Mouse (Mus musculus): Measurements from ENCODE around the gene Tle2.
A peak's percentile ranks its signal among the peaks of the same experiment; 100 is the strongest.

The Tle2 gene

GRCm38 (mm10) chr10:81553807-81554755, 20.3 kb upstream of the Tle2 start:
- DNase-seq (ENCODE audit: low spot score) = no peak

GRCm38 (mm10) chr10:81556282-81556681, 18.1 kb upstream of the Tle2 start:
- DNase-seq (ENCODE audit: low spot score) = no peak

- DNase-seq (ENCODE audit: low spot score) = no peak
Observed at GRCm38 (mm10) chr10:81557491-81557890, 16.9 kb upstream of the Tle2 start.

GRCm38 (mm10) chr10:81559163-81559626, 15.2 kb upstream of the Tle2 start, which contains the start of gene Aes:
Gene Aes, plus strand, starts transcription at chr10:81559488.
- DNase-seq (ENCODE audit: low spot score) = no peak

DNA sequence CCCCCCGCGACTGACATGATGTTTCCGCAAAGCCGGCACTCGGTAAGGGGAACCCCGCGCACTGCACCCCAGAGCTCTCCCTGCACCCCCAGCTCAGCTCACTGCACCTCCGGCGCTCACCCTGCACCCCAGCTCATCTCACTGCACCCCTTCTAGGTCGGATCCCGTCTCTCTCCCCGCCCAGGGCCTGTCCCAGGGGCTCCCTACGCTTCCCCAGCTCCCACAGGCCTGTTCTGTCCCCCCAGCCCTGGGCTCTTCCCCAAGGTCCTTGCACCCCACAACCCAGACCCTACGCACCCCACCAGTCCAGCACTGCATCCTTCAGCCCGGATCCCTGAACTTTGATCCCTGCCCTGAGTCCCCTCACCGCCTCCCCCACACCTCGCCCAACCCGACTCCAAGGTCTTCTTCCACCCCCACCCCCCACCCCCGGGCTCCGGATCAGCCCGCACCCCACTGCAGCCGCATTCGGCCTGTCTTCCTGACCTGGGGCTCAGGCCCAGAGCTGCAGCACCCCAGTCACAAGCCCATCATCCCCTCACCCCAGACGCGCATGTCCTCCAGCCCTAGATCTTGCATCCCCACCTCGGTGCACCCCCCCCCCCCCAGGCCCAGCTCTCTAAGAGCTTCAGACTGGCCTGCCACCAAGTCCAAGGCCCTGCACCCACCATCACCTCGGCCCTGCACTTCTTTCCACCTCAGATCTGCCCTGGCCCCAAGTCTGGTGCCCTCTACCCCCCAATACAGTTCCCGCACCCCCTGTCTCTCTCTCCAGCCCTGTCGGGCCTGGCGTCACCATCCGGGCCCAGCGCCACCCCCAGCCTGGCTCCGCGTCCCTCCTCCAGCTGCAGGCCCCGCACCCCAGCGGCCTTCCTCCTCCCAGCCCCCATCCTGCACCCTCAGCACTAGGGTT, 14.5 kb upstream of the Tle2 start:
- no peak for DNase-seq (ENCODE audit: low spot score)

GRCm38 (mm10) chr10:81560719-81561459, 13.5 kb upstream of the Tle2 start:
- no peak for DNase-seq (ENCODE audit: low spot score)

GRCm38 (mm10) chr10:81562411-81562810, 11.9 kb upstream of the Tle2 start:
- no peak for DNase-seq (ENCODE audit: low spot score)

- no peak for DNase-seq (ENCODE audit: low spot score)
Observed at GRCm38 (mm10) chr10:81563481-81563880, 10.9 kb upstream of the Tle2 start.

DNA sequence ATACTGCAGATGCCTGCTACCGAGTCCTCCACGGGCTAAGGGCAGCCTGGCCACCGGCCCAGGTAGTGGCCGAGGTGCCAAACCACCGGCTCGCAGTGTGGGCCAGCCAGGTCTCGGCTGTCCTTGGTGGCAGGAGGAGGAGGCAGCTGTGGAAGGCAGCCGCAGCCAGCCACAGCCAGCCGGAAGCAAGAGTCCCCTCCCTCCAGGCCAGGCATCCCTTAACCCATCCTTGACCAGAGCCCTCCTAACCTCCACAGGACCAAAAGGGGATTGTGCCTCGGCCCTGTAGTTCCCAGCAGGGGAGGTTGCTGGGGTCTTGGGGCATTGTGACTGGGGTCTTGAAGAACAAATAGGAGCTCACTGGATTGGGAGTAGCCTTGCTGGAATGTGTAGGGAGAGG, 10.1 kb upstream of the Tle2 start:
- no peak for DNase-seq (ENCODE audit: low spot score)

GRCm38 (mm10) chr10:81564734-81565133, 9.6 kb upstream of the Tle2 start:
- no peak for DNase-seq (ENCODE audit: low spot score)

- DNase-seq (ENCODE audit: low spot score) = no peak
Observed at GRCm38 (mm10) chr10:81565257-81566228, 8.8 kb upstream of the Tle2 start.

GRCm38 (mm10) chr10:81568381-81569191, 5.8 kb upstream of the Tle2 start:
- no peak for DNase-seq (ENCODE audit: low spot score)

GRCm38 (mm10) chr10:81569507-81570237, 4.7 kb upstream of the Tle2 start:
- no peak for DNase-seq (ENCODE audit: low spot score)

GRCm38 (mm10) chr10:81570238-81570800, 4.0 kb upstream of the Tle2 start:
- DNase-seq (ENCODE audit: low spot score) = no peak

GRCm38 (mm10) chr10:81570831-81571500, 3.4 kb upstream of the Tle2 start:
- DNase-seq (ENCODE audit: low spot score) = peak; percentile 84

- DNase-seq (ENCODE audit: low spot score) = peak; percentile 97
Observed at GRCm38 (mm10) chr10:81571501-81571876, 2.9 kb upstream of the Tle2 start.

- no peak for DNase-seq (ENCODE audit: low spot score)
Observed at GRCm38 (mm10) chr10:81572133-81572671, 2.2 kb upstream of the Tle2 start.

DNA sequence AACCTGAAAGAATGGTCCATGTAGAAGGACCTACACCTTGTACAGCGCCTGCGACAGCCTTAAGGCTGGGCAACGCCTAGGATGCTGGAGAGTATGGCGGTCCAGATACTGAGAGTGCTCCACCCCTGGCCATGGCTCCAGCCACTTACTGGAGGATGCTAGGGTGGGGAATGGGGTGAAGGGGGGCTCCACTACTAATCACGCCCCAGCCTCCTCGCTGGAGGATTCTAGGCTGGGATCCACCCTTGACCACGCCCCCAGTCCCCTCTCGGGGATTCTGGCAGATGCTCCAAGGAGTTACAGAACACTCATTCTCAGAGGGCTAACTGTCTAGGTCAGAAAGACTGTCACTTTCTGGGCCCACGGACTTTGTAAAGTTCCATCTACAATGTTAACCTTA, 1.4 kb upstream of the Tle2 start:
- DNase-seq (ENCODE audit: low spot score) = peak; percentile 56
